Mouse (Mus musculus) cerebellum, postnatal 10 days (tissue): ENCODE measurements around the gene Hdac6.
"Not testable (repeated sequence)": the region's sequence is repeated elsewhere in the genome, so short reads cannot be mapped to it uniquely, and the experiment has no call there.

Experiments
- DNase-seq, 2 experiments: peaks; one replicate each; pipeline ENCODE4 v3.0.0; 2021; ENCODE audit warnings: mixed read lengths in 2 of 2

Hdac6 gene

GRCm38 (mm10) chrX:7919601-7920383 lies 27.9 kb downstream of the Hdac6 start, which contains the start of gene Pcsk1n:
Gene Pcsk1n (plus strand): TSS chrX:7919822.
- peak; percentile 76 to 82 for DNase-seq

GRCm38 (mm10) chrX:7917960-7918359 lies 29.7 kb downstream of the Hdac6 start:
- not testable (repeated sequence) for DNase-seq

- DNase-seq = peak; percentile 33 to 65
These were observed 32.0 kb downstream of the Hdac6 start for GRCm38 (mm10) chrX:7915669-7916068.

- DNase-seq = no peak
These were observed 37.2 kb downstream of the Hdac6 start for GRCm38 (mm10) chrX:7910473-7910872.

- DNase-seq = not testable (repeated sequence)
These were observed 38.4 kb downstream of the Hdac6 start, which contains the start of gene Gm10490 for GRCm38 (mm10) chrX:7909242-7909641. Gene Gm10490 (plus strand): TSS chrX:7909542.

GRCm38 (mm10) chrX:7907735-7908134 lies 40.0 kb downstream of the Hdac6 start, which contains the start of gene Gm10491:
Gene Gm10491 (minus strand): TSS chrX:7907835.
- DNase-seq = no peak

- DNase-seq = no peak
These were observed 43.2 kb downstream of the Hdac6 start for GRCm38 (mm10) chrX:7904441-7904840.

GRCm38 (mm10) chrX:7898880-7899874 lies 48.5 kb downstream of the Hdac6 start, which contains the start of the genes Pqbp1 and Timm17b:
Gene Pqbp1 (minus strand): TSS chrX:7899269.
Gene Timm17b (plus strand): TSS chrX:7899357.
- DNase-seq = peak; percentile 88 to 93

GRCm38 (mm10) chrX:7898211-7898610 lies 49.5 kb downstream of the Hdac6 start:
- DNase-seq = peak in 1 of 2 experiments; percentile 17

GRCm38 (mm10) chrX:7883841-7884567 lies 63.7 kb downstream of the Hdac6 start, which contains the start of gene Slc35a2:
Gene Slc35a2 (plus strand): TSS chrX:7884028.
- peak; percentile 88 to 92 for DNase-seq
